Mouse (Mus musculus) embryonic fibroblast, embryonic 13.5 days (primary cell): ENCODE data around the gene Egfem1.

Source experiments
- CTCF ChIP-seq: IDR thresholded peaks from 2 replicates; pipeline ENCODE4 v1.5.1; 2011; ENCODE audit warnings: mild to moderate bottlenecking, control low read depth, low read length, moderate library complexity, borderline replicate concordance; ENCODE audit not compliant: insufficient read depth
- POLR2A ChIP-seq: IDR thresholded peaks from 2 replicates; pipeline ENCODE4 v1.6.1; 2011; ENCODE audit warnings: low read depth, mild to moderate bottlenecking, control low read depth, low read length, moderate library complexity

DNA sequence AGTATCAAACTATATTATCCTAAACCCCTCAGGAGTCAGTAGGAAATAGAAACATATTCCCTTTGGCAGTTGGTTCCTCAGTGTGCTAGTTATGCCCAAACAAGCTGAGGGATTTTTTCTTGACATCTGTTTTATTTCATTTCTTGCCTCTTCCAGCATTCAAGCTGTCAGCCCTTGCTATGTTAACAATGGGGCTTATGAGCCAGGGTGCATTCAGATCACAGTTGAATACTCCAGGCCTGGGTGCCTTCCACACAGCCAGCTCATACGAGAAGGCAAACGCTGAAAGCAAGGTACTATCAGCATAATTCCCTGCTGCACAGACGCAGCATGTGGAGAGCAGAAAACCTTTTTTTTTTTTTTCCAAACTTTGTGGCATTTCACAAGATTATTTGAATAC lies 526.9 kb downstream of the Egfem1 start:
- TF ChIP-seq CTCF (no peak), POLR2A (no peak)
